Mouse (Mus musculus) stomach, embryonic 16.5 days (tissue): ENCODE measurements around the gene Ovol2. TPM values are rescaled to one million over a fixed set of nuclear protein-coding genes. Genes with fewer than 3 reads are reported as not detected.

ENCODE experiments used
- ATAC-seq: fragments of 200-750 bp; cut with Nextera tagmentation; 2 replicates; pipeline ENCODE4 v1.8.0; 2017; ENCODE audit warnings: moderate number of reproducible peaks, moderate TSS enrichment; ENCODE audit not compliant: insufficient read depth, low FRiP score
- H3K27ac ChIP-seq: fragments of 300-500 bp; sonication (generic); 2 replicates; pipeline ENCODE4 v1.5.1; 2014; ENCODE audit warnings: low read length
- H3K27me3 ChIP-seq: fragments of 300-500 bp; sonication (generic); 2 replicates; pipeline ENCODE4 v1.6.1; 2014; ENCODE audit warnings: low read length, control low read depth, mixed read lengths; ENCODE audit not compliant: control insufficient read depth, insufficient read depth
- H3K36me3 ChIP-seq: fragments of 300-500 bp; sonication (generic); 2 replicates; pipeline ENCODE4 v1.6.1; 2014; ENCODE audit warnings: low read length; ENCODE audit not compliant: control insufficient read depth, insufficient read depth
- H3K4me1 ChIP-seq: fragments of 300-500 bp; sonication (generic); 2 replicates; pipeline ENCODE4 v1.6.1; 2014; ENCODE audit warnings: low read length, control low read depth, mixed read lengths; ENCODE audit not compliant: control insufficient read depth, insufficient read depth
- H3K4me2 ChIP-seq: fragments of 300-500 bp; sonication (generic); 2 replicates; pipeline ENCODE4 v1.6.1; 2014; ENCODE audit warnings: low read depth, low read length, mixed read lengths
- H3K4me3 ChIP-seq: fragments of 300-500 bp; sonication (generic); replicated peaks from 2 replicates; pipeline ENCODE4 v1.5.1; 2014; ENCODE audit warnings: mild to moderate bottlenecking, low read length
- H3K9ac ChIP-seq: fragments of 300-500 bp; sonication (generic); 2 replicates; pipeline ENCODE4 v1.6.1; 2014; ENCODE audit warnings: low read length
- H3K9me3 ChIP-seq: fragments of 300-500 bp; sonication (generic); replicated peaks from 2 replicates; pipeline ENCODE4 v1.6.1; 2016; ENCODE audit warnings: low read length, control low read depth; ENCODE audit not compliant: control insufficient read depth
- WGBS: fragments of 180-500 bp; shearing (Covaris S2); extraction: QIAGEN DNeasy Blood & Tissue Kit; methylation state at CpG from one replicate; pipeline ENCODE4 v1.1.7; 2014; 5-methylcytosine and 5-hydroxymethylcytosine counted together
- polyA plus RNA-seq: library from polyadenylated mRNA; unstranded; fragments of >200 nt; fragmentation: Nextera tagmentation; extraction: Ambion mirVana; gene quantifications from 2 replicates; pipeline ENCODE4 v1.2.1, GENCODE M21; 2015

Gene Ovol2
- 3.2 and 3.5 TPM in 2 replicates for polyA plus RNA-seq

DNA sequence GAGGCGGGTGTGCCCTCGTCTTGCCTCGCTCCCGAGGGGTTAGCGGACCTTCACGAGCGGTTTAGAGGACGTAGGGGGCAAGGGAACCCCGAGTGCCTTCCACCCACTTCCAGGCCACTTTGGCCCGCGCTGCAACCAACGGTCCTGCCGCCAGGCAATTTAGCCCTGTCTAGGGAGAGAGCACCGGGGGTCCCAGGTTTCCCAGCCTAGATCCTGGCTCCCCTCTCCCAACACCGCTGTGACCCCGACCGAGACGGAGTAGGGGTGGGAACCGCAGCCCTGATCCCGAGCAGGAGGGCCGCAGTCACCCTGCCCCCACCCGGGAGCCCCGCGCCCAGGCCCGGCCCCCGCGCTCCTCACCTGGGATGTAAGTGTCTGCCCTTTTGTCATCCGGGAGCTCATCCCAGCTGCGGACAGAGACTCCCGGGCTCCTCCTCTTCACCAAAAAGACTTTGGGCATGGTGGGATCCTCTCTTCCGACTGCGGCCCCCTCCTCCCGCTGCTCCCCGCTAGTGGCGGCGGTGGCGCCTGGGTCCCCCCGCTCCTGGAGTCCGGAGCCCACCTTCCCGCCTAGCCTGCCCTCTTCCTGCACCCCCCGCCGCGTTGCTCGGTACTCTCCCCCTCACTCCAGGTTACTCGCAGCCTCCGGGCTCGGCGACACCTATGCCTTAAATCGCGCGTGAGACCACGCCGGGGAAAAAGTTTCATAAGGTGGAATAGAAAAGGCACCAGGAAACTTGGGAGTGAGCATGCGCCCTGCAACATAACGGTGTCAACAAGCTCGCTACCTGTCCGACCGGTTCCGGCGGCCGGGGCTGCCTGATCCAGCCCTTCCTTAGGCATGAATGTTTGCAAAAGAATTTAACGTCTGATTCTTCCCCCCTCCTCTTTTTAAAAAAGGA is at the start of gene Ovol2:
TSS of gene Ovol2 (minus strand) at position 746 of the 902 bp plus-strand sequence.
- Histone ChIP-seq H3K36me3 (no peaks in the 10 kb centered on the region), H3K9ac (peak within 1 kb of the TSS; percentile 54), H3K4me1 (peaks cover 11% of the 10 kb centered on the region; the same call in 1 of the 2 replicates), H3K27ac (peak within 1 kb of the TSS; percentile 26), H3K9me3 (no peaks in the 10 kb centered on the region), H3K27me3 (peaks cover 28% of the 10 kb centered on the region), H3K4me3 (peak within 1 kb of the TSS; percentile 57), H3K4me2 (peak within 1 kb of the TSS; percentile 66)
- WGBS = under 1% methylated on average over 62 of the region's 62 CpGs
- ATAC-seq = peak; percentile 71

GRCm38 (mm10) chr2:144381741-144382140 is 49.8 kb upstream of the Ovol2 start:
- no peak overlapping the region for H3K27ac ChIP-seq
- 79% methylated on average over 4 of the region's 4 CpGs for WGBS
- no peak; the same call in 1 of the 2 replicates for ATAC-seq
- no peaks in the 10 kb centered on the region for H3K27me3 ChIP-seq
- H3K36me3 ChIP-seq = peaks cover 14% of the 10 kb centered on the region
- no peak overlapping the region for H3K4me3 ChIP-seq
- no peaks in the 10 kb centered on the region for H3K9me3 ChIP-seq
- H3K9ac ChIP-seq = no peak overlapping the region
- no peak overlapping the region for H3K4me2 ChIP-seq
- H3K4me1 ChIP-seq = peaks cover 4% of the 10 kb centered on the region; the same call in 1 of the 2 replicates

DNA sequence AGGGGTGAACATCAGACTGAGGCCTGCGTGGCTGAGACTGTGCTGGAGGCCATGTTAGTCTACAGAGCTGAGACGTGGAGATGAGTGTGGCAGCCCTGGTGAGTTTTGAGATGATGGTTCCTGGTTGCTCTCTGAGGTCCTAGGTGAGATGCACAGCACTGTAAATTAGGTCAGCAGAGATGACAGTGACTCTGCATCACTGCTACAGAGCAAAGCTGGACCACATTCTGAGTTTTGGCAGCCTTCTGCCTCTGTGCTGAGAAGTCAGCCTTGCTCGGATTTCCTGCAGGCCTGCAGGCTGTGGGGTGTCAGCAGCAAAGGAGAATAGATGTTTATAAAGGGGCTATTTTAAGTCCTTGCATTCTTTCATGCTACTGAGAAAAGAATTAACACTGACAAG is 49.3 kb upstream of the Ovol2 start:
- Histone ChIP-seq H3K27me3 (no peaks in the 10 kb centered on the region), H3K27ac (peak overlapping the region; percentile 67; the same call in 1 of the 2 replicates), H3K4me3 (no peak overlapping the region), H3K9ac (no peak overlapping the region), H3K4me2 (no peak overlapping the region), H3K9me3 (no peaks in the 10 kb centered on the region), H3K4me1 (peaks cover 4% of the 10 kb centered on the region; the same call in 1 of the 2 replicates), H3K36me3 (peaks cover 18% of the 10 kb centered on the region)
- ATAC-seq = peak; percentile 69; the same call in 1 of the 2 replicates
- WGBS = 79% methylated on average over 3 of the region's 3 CpGs

GRCm38 (mm10) chr2:144375063-144375703 is 43.2 kb upstream of the Ovol2 start:
- ATAC-seq = no peak
- Histone ChIP-seq H3K4me2 (no peak overlapping the region), H3K27ac (no peak overlapping the region), H3K36me3 (peaks cover 23% of the 10 kb centered on the region), H3K9ac (no peak overlapping the region), H3K27me3 (no peaks in the 10 kb centered on the region), H3K4me1 (peaks cover 4% of the 10 kb centered on the region; the same call in 1 of the 2 replicates), H3K4me3 (no peak overlapping the region), H3K9me3 (no peaks in the 10 kb centered on the region)
- 75% methylated on average over 10 of the region's 10 CpGs for WGBS

GRCm38 (mm10) chr2:144373063-144373462 is 41.1 kb upstream of the Ovol2 start:
- Histone ChIP-seq H3K4me2 (no peak overlapping the region), H3K36me3 (peaks cover 15% of the 10 kb centered on the region; the same call in 1 of the 2 replicates), H3K4me3 (no peak overlapping the region), H3K9ac (no peak overlapping the region), H3K27ac (no peak overlapping the region), H3K27me3 (no peaks in the 10 kb centered on the region), H3K9me3 (no peaks in the 10 kb centered on the region), H3K4me1 (peaks cover 4% of the 10 kb centered on the region; the same call in 1 of the 2 replicates)
- ATAC-seq = no peak
- 84% methylated on average over 9 of the region's 9 CpGs for WGBS

DNA sequence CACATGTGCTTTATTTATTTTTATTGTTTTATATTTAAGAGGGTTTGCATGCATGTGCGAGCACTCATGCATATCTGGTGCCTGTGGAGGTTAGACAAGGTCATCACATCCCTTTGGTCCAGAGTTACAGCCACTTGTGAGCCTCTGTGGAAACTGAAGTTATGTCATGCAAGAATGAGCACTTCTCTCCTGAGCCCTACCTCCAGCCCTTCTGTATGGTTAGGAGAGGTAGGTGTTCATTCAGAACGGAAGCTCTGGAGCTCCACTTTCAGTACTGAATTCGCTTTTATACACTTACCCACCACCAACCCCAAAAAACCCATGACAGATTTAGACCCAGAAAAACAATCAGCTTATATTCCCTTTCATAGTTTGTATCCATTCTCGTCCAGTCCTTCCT is 39.6 kb upstream of the Ovol2 start:
- H3K27me3 ChIP-seq = no peaks in the 10 kb centered on the region
- 86% methylated on average over 4 of the region's 4 CpGs for whole genome bisulfite sequencing
- no peak overlapping the region for H3K27ac ChIP-seq
- no peaks in the 10 kb centered on the region for H3K9me3 ChIP-seq
- H3K9ac ChIP-seq = no peak overlapping the region
- H3K4me2 ChIP-seq = no peak overlapping the region
- peaks cover 12% of the 10 kb centered on the region; the same call in 1 of the 2 replicates for H3K36me3 ChIP-seq
- no peak overlapping the region for H3K4me3 ChIP-seq
- H3K4me1 ChIP-seq = peaks cover 4% of the 10 kb centered on the region; the same call in 1 of the 2 replicates
- no peak for ATAC-seq

- Histone ChIP-seq H3K4me3 (peak overlapping the region; percentile 68), H3K9me3 (no peaks in the 10 kb centered on the region), H3K27me3 (no peaks in the 10 kb centered on the region), H3K4me2 (peak overlapping the region; percentile 69), H3K4me1 (peaks cover 4% of the 10 kb centered on the region; the same call in 1 of the 2 replicates), H3K27ac (peak overlapping the region; percentile 94), H3K36me3 (0 out of 2 replicates have a peak, but pooled peaks cover 7% of the 10 kb centered on the region), H3K9ac (peak overlapping the region; percentile 87)
- no peak for ATAC-seq
- 2% methylated on average over 12 of the region's 12 CpGs for WGBS
Observed at GRCm38 (mm10) chr2:144369511-144369910, 37.6 kb upstream of the Ovol2 start.

- Histone ChIP-seq H3K27ac (peak overlapping the region; percentile 94), H3K4me2 (peak overlapping the region; percentile 69), H3K36me3 (0 out of 2 replicates have a peak, but pooled peaks cover 5% of the 10 kb centered on the region), H3K9ac (peak overlapping the region; percentile 87), H3K9me3 (no peaks in the 10 kb centered on the region), H3K27me3 (no peaks in the 10 kb centered on the region), H3K4me1 (peaks cover 4% of the 10 kb centered on the region; the same call in 1 of the 2 replicates), H3K4me3 (peak overlapping the region; percentile 68)
- ATAC-seq = peak; percentile 89
- 1% methylated on average over 43 of the region's 43 CpGs for WGBS
Observed at GRCm38 (mm10) chr2:144369020-144369421, 37.1 kb upstream of the Ovol2 start.
